Comparison of ENCODE assay signal across 22 mouse cellular contexts in genomic region chr19:17125380-17125779, GRCm38 (mm10).
A peak's percentile ranks its signal among the peaks of the same experiment; 100 is the strongest.
DNase-seq lines count a peak whose midpoint lies in the region; ATAC-seq and TF ChIP-seq lines count a peak whose summit lies in the region.
"Had no signal": no experiment of that assay in that cellular context is flagged by ENCODE, and none has a peak within 500 bp of the region (broad histone marks: within the 10 kb centered on the region; RNA-seq: fewer than 3 reads in every experiment).

No protein-coding gene starts in this region.

- peak; percentile 17; the same call in 1 of the 2 replicates for ATAC-seq in megakaryocyte, adult 5-6 weeks (ENCODE audit: poor library complexity, severe bottlenecking)
- ATAC-seq in hindbrain, postnatal 0 days = no peak
- ATAC-seq: forebrain, embryonic 14.5 days; inflammation-experienced regulatory T-cells, adult 6 months had no signal

- no peak overlapping the region for H3K27ac ChIP-seq in hindbrain, postnatal 0 days
- H3K27ac ChIP-seq: embryonic facial prominence, embryonic 15.5 days; hindbrain, embryonic 13.5 days; limb, embryonic 15.5 days had no signal

- no peak for TF ChIP-seq POLR2A in lung, adult 2 months (IDR thresholded peaks at IDR 0.05; ENCODE audit: borderline replicate concordance, extremely low read depth, low read depth, low read length)

- no peak overlapping the region for H3K4me3 ChIP-seq in lung, adult 2 months (replicated peaks; ENCODE audit: extremely low read depth, low read depth, low read length)
- H3K4me3 ChIP-seq in hindbrain, postnatal 0 days (ENCODE audit: low read length) = no peak overlapping the region
- H3K4me3 ChIP-seq: embryonic facial prominence, embryonic 15.5 days; hindbrain, embryonic 13.5 days; limb, embryonic 15.5 days; megakaryocyte, embryonic 14.5 days had no signal

- no peaks in the 10 kb centered on the region for H3K27me3 ChIP-seq in hindbrain, postnatal 0 days (ENCODE audit: insufficient read depth, low read length)
- H3K27me3 ChIP-seq: hindbrain, embryonic 13.5 days had no signal

- no peaks in the 10 kb centered on the region for H3K9me3 ChIP-seq in hindbrain, postnatal 0 days (ENCODE audit: low read length)
- H3K9me3 ChIP-seq: embryonic facial prominence, embryonic 15.5 days; hindbrain, embryonic 13.5 days; limb, embryonic 15.5 days; megakaryocyte, embryonic 14.5 days had no signal

- DNase-seq in gastrocnemius, adult 18-20 months (ENCODE audit: low spot score) = peak; percentile 3
- no peak for DNase-seq in gastrocnemius, postnatal 36 days
- peak; percentile 8 to 14 for DNase-seq in lung, adult 18-20 months
- DNase-seq in lung, adult 2 months = no peak
- peak; percentile 28 for DNase-seq in R1 (ENCODE audit: low read depth, low spot score)
- DNase-seq in frontal cortex, postnatal 36 days (ENCODE audit: low spot score in 2 of 2) = no peak
- DNase-seq in hindbrain, postnatal 0 days (ENCODE audit: low spot score) = no peak
- DNase-seq: adrenal gland, postnatal 25 days; cerebellum, adult 9-10 months; kidney, adult 2 months; kidney, postnatal 10 days; left cerebral cortex, postnatal 4 days; midbrain, embryonic 14.5 days; right cerebral cortex, postnatal 14 days had no signal

- no peak overlapping the region for H3K4me2 ChIP-seq in hindbrain, postnatal 0 days (ENCODE audit: low read depth, low read length)
- H3K4me2 ChIP-seq: embryonic facial prominence, embryonic 15.5 days; heart, embryonic 11.5 days; hindbrain, embryonic 13.5 days; limb, embryonic 15.5 days had no signal

- H3K4me1 ChIP-seq in lung, adult 2 months (ENCODE audit: control insufficient read depth, insufficient read depth, low read length) = no peaks in the 10 kb centered on the region
- no peaks in the 10 kb centered on the region for H3K4me1 ChIP-seq in hindbrain, postnatal 0 days (ENCODE audit: insufficient read depth, low read length)
- H3K4me1 ChIP-seq: embryonic facial prominence, embryonic 15.5 days; hindbrain, embryonic 13.5 days; limb, embryonic 15.5 days had no signal

- no peak for TF ChIP-seq CTCF in lung, adult 2 months (IDR thresholded peaks at IDR 0.05; ENCODE audit: insufficient read depth, low read length)
- no peak for TF ChIP-seq CTCF in hindbrain, postnatal 0 days (IDR thresholded peaks at IDR 0.05; ENCODE audit: low read depth)

- intact Hi-C loops in gastrocnemius, postnatal 36 days (cut with DNase I) = loop anchor here (2.0 to 5.0 kb wide), 2 partner anchors 242 to 263 kb away; no protein-coding TSS in a partner anchor

- H3K9ac ChIP-seq in hindbrain, postnatal 0 days (replicated peaks; ENCODE audit: low read length) = no peak overlapping the region
- H3K9ac ChIP-seq: embryonic facial prominence, embryonic 15.5 days; hindbrain, embryonic 13.5 days; limb, embryonic 15.5 days had no signal

- H3K36me3 ChIP-seq in hindbrain, postnatal 0 days (ENCODE audit: insufficient read depth, low read length) = no peaks in the 10 kb centered on the region
- H3K36me3 ChIP-seq: embryonic facial prominence, embryonic 15.5 days; hindbrain, embryonic 13.5 days; limb, embryonic 15.5 days had no signal

- 54% methylated on average over 7 of the region's 7 CpGs for WGBS in lung, adult 2 months
- WGBS in hindbrain, postnatal 0 days = 90% methylated on average over 7 of the region's 7 CpGs

Comparison
In these comparisons a context has a peak if more than half of its experiments do, and no peak if none do; other contexts are left out.
1. DNase-seq: peak in gastrocnemius, adult 18-20 months (single experiment), lung, adult 18-20 months (2 of 2) and R1 (single experiment); none in gastrocnemius, postnatal 36 days (0 of 2), lung, adult 2 months (single experiment), frontal cortex, postnatal 36 days (0 of 2) and hindbrain, postnatal 0 days (single experiment).